Mouse (Mus musculus) megakaryocyte, embryonic 14.5 days (primary cell): ENCODE measurements around the gene Myrf. TPM values are rescaled to one million over a fixed set of nuclear protein-coding genes. Genes with fewer than 3 reads are reported as not detected.

Source experiments
- H3K27me3 ChIP-seq: replicated peaks from 2 replicates; pipeline ENCODE3; 2012; ENCODE audit warnings: inconsistent platforms
- H3K36me3 ChIP-seq: replicated peaks from 2 replicates; pipeline ENCODE3; 2012; ENCODE audit warnings: low read length, inconsistent platforms, mixed read lengths
- H3K4me1 ChIP-seq: 2 replicates; pipeline ENCODE4 v1.6.1; 2012; ENCODE audit warnings: inconsistent platforms
- H3K4me3 ChIP-seq: replicated peaks from 2 replicates; pipeline ENCODE3; 2012; ENCODE audit warnings: moderate library complexity, mild to moderate bottlenecking, inconsistent platforms
- H3K9me3 ChIP-seq: 2 replicates; pipeline ENCODE4 v1.6.1; 2012; ENCODE audit warnings: inconsistent platforms
- FLI1 ChIP-seq: IDR thresholded peaks from 2 replicates; pipeline ENCODE4 v1.6.1; 2012; ENCODE audit warnings: low read length, inconsistent platforms, mixed read lengths
- GATA1 ChIP-seq: IDR thresholded peaks from 3 replicates; pipeline ENCODE4 v1.6.1; 2012; ENCODE audit warnings: mixed read lengths, low read length, inconsistent platforms, borderline replicate concordance
- polyA plus RNA-seq: library from polyadenylated mRNA; stranded (reverse); fragments of >175 nt; gene quantifications from 2 replicates; pipeline ENCODE4 v1.2.3, GENCODE M21; 2012; ENCODE audit warnings: low replicate concordance; ENCODE audit not compliant: insufficient read depth

The Myrf gene
- polyA plus RNA-seq, 1 experiment = 0.34 TPM

GRCm38 (mm10) chr19:10276483-10277144 lies 36.1 kb upstream of the Myrf start:
- H3K27me3 ChIP-seq = peaks cover 77% of the 10 kb centered on the region
- no peaks in the 10 kb centered on the region for H3K9me3 ChIP-seq
- TF ChIP-seq GATA1 = no peak
- no peak for TF ChIP-seq FLI1
- H3K4me1 ChIP-seq = peaks cover 58% of the 10 kb centered on the region
- H3K4me3 ChIP-seq = no peak overlapping the region
- no peaks in the 10 kb centered on the region for H3K36me3 ChIP-seq

GRCm38 (mm10) chr19:10274056-10274455 lies 33.5 kb upstream of the Myrf start:
- no peak for TF ChIP-seq FLI1
- TF ChIP-seq GATA1 = no peak
- Histone ChIP-seq H3K36me3 (no peaks in the 10 kb centered on the region), H3K4me1 (peaks cover 36% of the 10 kb centered on the region), H3K4me3 (no peak overlapping the region), H3K27me3 (peaks cover 84% of the 10 kb centered on the region), H3K9me3 (no peaks in the 10 kb centered on the region)

GRCm38 (mm10) chr19:10272746-10273145 lies 32.2 kb upstream of the Myrf start:
- no peak for TF ChIP-seq GATA1
- Histone ChIP-seq H3K4me3 (peak overlapping the region; percentile 7), H3K4me1 (peaks cover 23% of the 10 kb centered on the region), H3K36me3 (no peaks in the 10 kb centered on the region), H3K27me3 (peaks cover 75% of the 10 kb centered on the region), H3K9me3 (no peaks in the 10 kb centered on the region)

- H3K36me3 ChIP-seq = no peaks in the 10 kb centered on the region
- peaks cover 74% of the 10 kb centered on the region for H3K27me3 ChIP-seq
- H3K4me1 ChIP-seq = peaks cover 22% of the 10 kb centered on the region
- H3K9me3 ChIP-seq = no peaks in the 10 kb centered on the region
- no peak overlapping the region for H3K4me3 ChIP-seq
- no peak for TF ChIP-seq GATA1
- TF ChIP-seq FLI1 = no peak
These were observed 31.0 kb upstream of the Myrf start for GRCm38 (mm10) chr19:10271592-10271991.

- Histone ChIP-seq H3K27me3 (peaks cover 69% of the 10 kb centered on the region), H3K36me3 (no peaks in the 10 kb centered on the region), H3K4me3 (no peak overlapping the region), H3K4me1 (peaks cover 28% of the 10 kb centered on the region), H3K9me3 (no peaks in the 10 kb centered on the region)
- no peak for TF ChIP-seq GATA1
- TF ChIP-seq FLI1 = no peak
These were observed 29.8 kb upstream of the Myrf start for GRCm38 (mm10) chr19:10270356-10270755.

- peaks cover 78% of the 10 kb centered on the region for H3K27me3 ChIP-seq
- no peaks in the 10 kb centered on the region for H3K9me3 ChIP-seq
- H3K4me1 ChIP-seq = peaks cover 28% of the 10 kb centered on the region
- H3K4me3 ChIP-seq = no peak overlapping the region
- TF ChIP-seq FLI1 (no peak), GATA1 (no peak)
- H3K36me3 ChIP-seq = no peaks in the 10 kb centered on the region
These were observed 28.3 kb upstream of the Myrf start for GRCm38 (mm10) chr19:10268851-10269250.

- TF ChIP-seq GATA1 (no peak), FLI1 (no peak)
- peaks cover 20% of the 10 kb centered on the region for H3K4me1 ChIP-seq
- no peak overlapping the region for H3K4me3 ChIP-seq
- H3K27me3 ChIP-seq = peaks cover 78% of the 10 kb centered on the region
- H3K36me3 ChIP-seq = no peaks in the 10 kb centered on the region
- H3K9me3 ChIP-seq = no peaks in the 10 kb centered on the region
These were observed 27.4 kb upstream of the Myrf start for GRCm38 (mm10) chr19:10267953-10268352.

GRCm38 (mm10) chr19:10267057-10267456 lies 26.5 kb upstream of the Myrf start:
- Histone ChIP-seq H3K27me3 (peaks cover 78% of the 10 kb centered on the region), H3K36me3 (no peaks in the 10 kb centered on the region), H3K9me3 (no peaks in the 10 kb centered on the region), H3K4me1 (peaks cover 15% of the 10 kb centered on the region), H3K4me3 (no peak overlapping the region)
- TF ChIP-seq GATA1 = no peak
- no peak for TF ChIP-seq FLI1

GRCm38 (mm10) chr19:10266196-10266850 lies 25.8 kb upstream of the Myrf start:
- peaks cover 15% of the 10 kb centered on the region for H3K4me1 ChIP-seq
- peaks cover 79% of the 10 kb centered on the region for H3K27me3 ChIP-seq
- H3K4me3 ChIP-seq = peak overlapping the region; percentile 76
- no peaks in the 10 kb centered on the region for H3K9me3 ChIP-seq
- H3K36me3 ChIP-seq = no peaks in the 10 kb centered on the region
- TF ChIP-seq GATA1 (no peak), FLI1 (no peak)

- Histone ChIP-seq H3K27me3 (peaks cover 89% of the 10 kb centered on the region), H3K4me1 (peaks cover 21% of the 10 kb centered on the region), H3K4me3 (no peak overlapping the region), H3K36me3 (no peaks in the 10 kb centered on the region), H3K9me3 (no peaks in the 10 kb centered on the region)
- TF ChIP-seq FLI1 = no peak
- no peak for TF ChIP-seq GATA1
These were observed 20.8 kb upstream of the Myrf start for GRCm38 (mm10) chr19:10261369-10261768.

- Histone ChIP-seq H3K27me3 (peaks cover 88% of the 10 kb centered on the region), H3K4me1 (peaks cover 25% of the 10 kb centered on the region), H3K4me3 (no peak overlapping the region), H3K9me3 (no peaks in the 10 kb centered on the region), H3K36me3 (no peaks in the 10 kb centered on the region)
- TF ChIP-seq FLI1 (no peak), GATA1 (no peak)
These were observed 17.9 kb upstream of the Myrf start for GRCm38 (mm10) chr19:10258279-10259011.
